Mouse (Mus musculus): Measurements from ENCODE around the gene Hist1h3d. TPM values are rescaled to one million over a fixed set of nuclear protein-coding genes. Genes with fewer than 3 reads are reported as not detected.
"Not testable (repeated sequence)": the region's sequence is repeated elsewhere in the genome, so short reads cannot be mapped to it uniquely, and the experiment has no call there.

Gene Hist1h3d
- polyA plus RNA-seq, 1 experiment from 2014 or later, result 13.2 TPM

GRCm38 (mm10) chr13:23550761-23551145 lies 24.8 kb upstream of the Hist1h3d start:
- WGBS, result 5% methylated on average over 3 of the region's 3 CpGs
- no peaks in the 10 kb centered on the region for H3K36me3 ChIP-seq (ENCODE audit: control insufficient read depth, insufficient read depth, low read length)
- ATAC-seq (ENCODE audit: insufficient number of reproducible peaks, low FRiP score, low TSS enrichment, low read depth) (no peak), DNase-seq (ENCODE audit: low spot score) (peak; percentile 51)
- H3K9me3 ChIP-seq (ENCODE audit: control insufficient read depth, low read length), result no peaks in the 10 kb centered on the region
- H3K27ac ChIP-seq (replicated peaks; ENCODE audit: low read depth, low read length), result peak overlapping the region; percentile 97
- peak overlapping the region; percentile 37 for H3K4me3 ChIP-seq (ENCODE audit: low read depth, low read length)
- peak overlapping the region; percentile 67 for H3K9ac ChIP-seq (ENCODE audit: low read length)
- 0 out of 2 replicates have a peak, but pooled peaks cover 2% of the 10 kb centered on the region for H3K4me1 ChIP-seq (ENCODE audit: control insufficient read depth, insufficient read depth, low read length)
- peak overlapping the region; percentile 57 for H3K4me2 ChIP-seq (ENCODE audit: low read depth, severe bottlenecking)
- no peaks in the 10 kb centered on the region for H3K27me3 ChIP-seq (ENCODE audit: control insufficient read depth, insufficient read depth, low read length)

GRCm38 (mm10) chr13:23551146-23551834 lies 24.3 kb upstream of the Hist1h3d start, which contains the start of gene Hist1h4f:
TSS of gene Hist1h4f (minus strand) at chr13:23551648.
- Histone ChIP-seq H3K9ac (ENCODE audit: low read length) (peak within 1 kb of the TSS; percentile 67), H3K27ac (replicated peaks; ENCODE audit: low read depth, low read length) (peak within 1 kb of the TSS; percentile 97), H3K4me3 (ENCODE audit: low read depth, low read length) (peak within 1 kb of the TSS; percentile 37), H3K4me2 (ENCODE audit: low read depth, severe bottlenecking) (peak within 1 kb of the TSS; percentile 57)
- H3K27me3 ChIP-seq (ENCODE audit: control insufficient read depth, insufficient read depth, low read length); H3K36me3 ChIP-seq (ENCODE audit: control insufficient read depth, insufficient read depth, low read length); H3K9me3 ChIP-seq (ENCODE audit: control insufficient read depth, low read length); H3K4me1 ChIP-seq (ENCODE audit: control insufficient read depth, insufficient read depth, low read length): not testable (repeated sequence)
- 0% methylated on average over 37 of the region's 47 CpGs for WGBS
- ATAC-seq (ENCODE audit: insufficient number of reproducible peaks, low FRiP score, low TSS enrichment, low read depth) (peak; percentile 87), DNase-seq (ENCODE audit: low spot score) (peak; percentile 97)

GRCm38 (mm10) chr13:23551931-23552914 lies 23.3 kb upstream of the Hist1h3d start:
- ATAC-seq (ENCODE audit: insufficient number of reproducible peaks, low FRiP score, low TSS enrichment, low read depth) (no peak), DNase-seq (ENCODE audit: low spot score) (peak; percentile 34)
- peak overlapping the region; percentile 97 for H3K27ac ChIP-seq (replicated peaks; ENCODE audit: low read depth, low read length)
- H3K9ac ChIP-seq (ENCODE audit: low read length), result peak overlapping the region; percentile 27
- H3K27me3 ChIP-seq (ENCODE audit: control insufficient read depth, insufficient read depth, low read length), result no peaks in the 10 kb centered on the region
- peak overlapping the region; percentile 57; the same call in 1 of the 2 replicates for H3K4me2 ChIP-seq (ENCODE audit: low read depth, severe bottlenecking)
- no peak overlapping the region; the same call in 1 of the 2 replicates for H3K4me3 ChIP-seq (ENCODE audit: low read depth, low read length)
- no peaks in the 10 kb centered on the region for H3K9me3 ChIP-seq (ENCODE audit: control insufficient read depth, low read length)
- WGBS, result 60% methylated on average over 8 of the region's 8 CpGs
- 0 out of 2 replicates have a peak, but pooled peaks cover 2% of the 10 kb centered on the region for H3K4me1 ChIP-seq (ENCODE audit: control insufficient read depth, insufficient read depth, low read length)
- H3K36me3 ChIP-seq (ENCODE audit: control insufficient read depth, insufficient read depth, low read length), result no peaks in the 10 kb centered on the region

- peak within 1 kb of the TSS; percentile 100 for H3K27ac ChIP-seq (replicated peaks; ENCODE audit: low read depth, low read length)
- peak within 1 kb of the TSS; percentile 57; the same call in 1 of the 2 replicates for H3K4me2 ChIP-seq (ENCODE audit: low read depth, severe bottlenecking)
- DNase-seq (ENCODE audit: low spot score), result no peak
- no peaks in the 10 kb centered on the region for H3K27me3 ChIP-seq (ENCODE audit: control insufficient read depth, insufficient read depth, low read length)
- no peaks in the 10 kb centered on the region for H3K9me3 ChIP-seq (ENCODE audit: control insufficient read depth, low read length)
- H3K4me3 ChIP-seq (ENCODE audit: low read depth, low read length), result no peak within 1 kb of the TSS; the same call in 1 of the 2 replicates
- 0 out of 2 replicates have a peak, but pooled peaks cover 2% of the 10 kb centered on the region for H3K4me1 ChIP-seq (ENCODE audit: control insufficient read depth, insufficient read depth, low read length)
- peak within 1 kb of the TSS; percentile 27 for H3K9ac ChIP-seq (ENCODE audit: low read length)
- H3K36me3 ChIP-seq (ENCODE audit: control insufficient read depth, insufficient read depth, low read length), result no peaks in the 10 kb centered on the region
- no peak for ATAC-seq (ENCODE audit: insufficient number of reproducible peaks, low FRiP score, low TSS enrichment, low read depth)
Observed at GRCm38 (mm10) chr13:23552962-23553361, 22.6 kb upstream of the Hist1h3d start, which contains the start of gene Hist1h1d. TSS of gene Hist1h1d (plus strand) at chr13:23553262.

- H3K4me1 ChIP-seq (ENCODE audit: control insufficient read depth, insufficient read depth, low read length), result 0 out of 2 replicates have a peak, but pooled peaks cover 2% of the 10 kb centered on the region
- H3K27ac ChIP-seq (replicated peaks; ENCODE audit: low read depth, low read length), result peak overlapping the region; percentile 100
- H3K27me3 ChIP-seq (ENCODE audit: control insufficient read depth, insufficient read depth, low read length), result no peaks in the 10 kb centered on the region
- 25% methylated on average over 9 of the region's 9 CpGs for WGBS
- peak overlapping the region; percentile 68 for H3K4me3 ChIP-seq (ENCODE audit: low read depth, low read length)
- no peaks in the 10 kb centered on the region for H3K36me3 ChIP-seq (ENCODE audit: control insufficient read depth, insufficient read depth, low read length)
- H3K4me2 ChIP-seq (ENCODE audit: low read depth, severe bottlenecking), result peak overlapping the region; percentile 86; the same call in 1 of the 2 replicates
- peak overlapping the region; percentile 93 for H3K9ac ChIP-seq (ENCODE audit: low read length)
- no peak for DNase-seq (ENCODE audit: low spot score)
- no peak for ATAC-seq (ENCODE audit: insufficient number of reproducible peaks, low FRiP score, low TSS enrichment, low read depth)
- no peaks in the 10 kb centered on the region for H3K9me3 ChIP-seq (ENCODE audit: control insufficient read depth, low read length)
Observed at GRCm38 (mm10) chr13:23554393-23554792, 21.2 kb upstream of the Hist1h3d start.

- DNase-seq (ENCODE audit: low spot score) (peak; percentile 91), ATAC-seq (ENCODE audit: insufficient number of reproducible peaks, low FRiP score, low TSS enrichment, low read depth) (peak; percentile 88)
- H3K4me3 ChIP-seq (ENCODE audit: low read depth, low read length), result peak overlapping the region; percentile 68
- no peaks in the 10 kb centered on the region for H3K27me3 ChIP-seq (ENCODE audit: control insufficient read depth, insufficient read depth, low read length)
- H3K27ac ChIP-seq (replicated peaks; ENCODE audit: low read depth, low read length), result peak overlapping the region; percentile 100
- under 1% methylated on average over 54 of the region's 54 CpGs for WGBS
- H3K36me3 ChIP-seq (ENCODE audit: control insufficient read depth, insufficient read depth, low read length), result no peaks in the 10 kb centered on the region
- H3K9me3 ChIP-seq (ENCODE audit: control insufficient read depth, low read length), result no peaks in the 10 kb centered on the region
- H3K9ac ChIP-seq (ENCODE audit: low read length), result peak overlapping the region; percentile 93
- 0 out of 2 replicates have a peak, but pooled peaks cover 2% of the 10 kb centered on the region for H3K4me1 ChIP-seq (ENCODE audit: control insufficient read depth, insufficient read depth, low read length)
- H3K4me2 ChIP-seq (ENCODE audit: low read depth, severe bottlenecking), result peak overlapping the region; percentile 86
Observed at GRCm38 (mm10) chr13:23554925-23555838, 20.4 kb upstream of the Hist1h3d start.

- Histone ChIP-seq H3K4me2 (ENCODE audit: low read depth, severe bottlenecking) (peak overlapping the region; percentile 86), H3K27me3 (ENCODE audit: control insufficient read depth, insufficient read depth, low read length) (no peaks in the 10 kb centered on the region)
- under 1% methylated on average over 18 of the region's 18 CpGs for WGBS
Observed at GRCm38 (mm10) chr13:23555839-23556416, 19.6 kb upstream of the Hist1h3d start.

More at GRCm38 (mm10) chr13:23555839-23556416, 19.6 kb upstream of the Hist1h3d start:
- H3K9me3 ChIP-seq (ENCODE audit: control insufficient read depth, low read length), result no peaks in the 10 kb centered on the region
- peak overlapping the region; percentile 100 for H3K27ac ChIP-seq (replicated peaks; ENCODE audit: low read depth, low read length)
- H3K36me3 ChIP-seq (ENCODE audit: control insufficient read depth, insufficient read depth, low read length), result no peaks in the 10 kb centered on the region
- peak overlapping the region; percentile 93 for H3K9ac ChIP-seq (ENCODE audit: low read length)
- H3K4me3 ChIP-seq (ENCODE audit: low read depth, low read length), result peak overlapping the region; percentile 68
- 0 out of 2 replicates have a peak, but pooled peaks cover 2% of the 10 kb centered on the region for H3K4me1 ChIP-seq (ENCODE audit: control insufficient read depth, insufficient read depth, low read length)
- peak; percentile 89 for DNase-seq (ENCODE audit: low spot score)
- ATAC-seq (ENCODE audit: insufficient number of reproducible peaks, low FRiP score, low TSS enrichment, low read depth), result peak; percentile 81

All from limb, embryonic 11.5 days (tissue).